Mouse (Mus musculus) kidney, embryonic 14.5 days (tissue): ENCODE data around the gene Nkx3-2. TPM values are rescaled to one million over a fixed set of nuclear protein-coding genes. Genes with fewer than 3 reads are reported as not detected.

ENCODE experiments used
- ATAC-seq: fragments of 200-750 bp; cut with Nextera tagmentation; 2 replicates; pipeline ENCODE4 v1.8.0; 2017; ENCODE audit warnings: moderate number of reproducible peaks, mild to moderate bottlenecking, moderate TSS enrichment, moderate library complexity; ENCODE audit not compliant: low FRiP score, low TSS enrichment
- H3K27ac ChIP-seq: fragments of 300-500 bp; sonication (generic); 2 replicates; pipeline ENCODE4 v1.5.1; 2014; ENCODE audit warnings: low read depth, mild to moderate bottlenecking, low read length, moderate library complexity, mixed read lengths
- H3K27me3 ChIP-seq: fragments of 300-500 bp; sonication (generic); 2 replicates; pipeline ENCODE4 v1.6.1; 2014; ENCODE audit warnings: mild to moderate bottlenecking, low read length; ENCODE audit not compliant: control insufficient read depth, insufficient read depth
- H3K36me3 ChIP-seq: fragments of 300-500 bp; sonication (generic); 2 replicates; pipeline ENCODE4 v1.6.1; 2014; ENCODE audit warnings: low read length, mixed read lengths; ENCODE audit not compliant: control insufficient read depth, insufficient read depth
- H3K4me1 ChIP-seq: fragments of 300-500 bp; sonication (generic); 2 replicates; pipeline ENCODE4 v1.6.1; 2014; ENCODE audit warnings: low read length, mixed read lengths; ENCODE audit not compliant: control insufficient read depth, insufficient read depth
- H3K4me2 ChIP-seq: fragments of 300-500 bp; sonication (generic); replicated peaks from 2 replicates; pipeline ENCODE4 v1.6.1; 2014; ENCODE audit warnings: low read depth, mild to moderate bottlenecking, low read length
- H3K4me3 ChIP-seq: fragments of 300-500 bp; sonication (generic); 2 replicates; pipeline ENCODE4 v1.5.1; 2014; ENCODE audit warnings: mild to moderate bottlenecking, low read length
- H3K9ac ChIP-seq: fragments of 300-500 bp; sonication (generic); 2 replicates; pipeline ENCODE4 v1.6.1; 2014; ENCODE audit warnings: low read depth, mild to moderate bottlenecking, low read length, moderate library complexity
- H3K9me3 ChIP-seq: fragments of 300-500 bp; sonication (generic); 2 replicates; pipeline ENCODE4 v1.6.1; 2016; ENCODE audit warnings: low read length; ENCODE audit not compliant: control insufficient read depth
- WGBS: fragments of 180-500 bp; shearing (Covaris S2); extraction: QIAGEN DNeasy Blood & Tissue Kit; methylation state at CpG from one replicate; pipeline ENCODE4 v1.1.7; 2014; 5-methylcytosine and 5-hydroxymethylcytosine counted together
- polyA plus RNA-seq: library from polyadenylated mRNA; unstranded; fragments of >200 nt; fragmentation: Nextera tagmentation; extraction: Ambion mirVana; gene quantifications from 2 replicates; pipeline ENCODE4 v1.2.1, GENCODE M21; 2014

Gene Nkx3-2
- not detected in 2 replicates for polyA plus RNA-seq

DNA sequence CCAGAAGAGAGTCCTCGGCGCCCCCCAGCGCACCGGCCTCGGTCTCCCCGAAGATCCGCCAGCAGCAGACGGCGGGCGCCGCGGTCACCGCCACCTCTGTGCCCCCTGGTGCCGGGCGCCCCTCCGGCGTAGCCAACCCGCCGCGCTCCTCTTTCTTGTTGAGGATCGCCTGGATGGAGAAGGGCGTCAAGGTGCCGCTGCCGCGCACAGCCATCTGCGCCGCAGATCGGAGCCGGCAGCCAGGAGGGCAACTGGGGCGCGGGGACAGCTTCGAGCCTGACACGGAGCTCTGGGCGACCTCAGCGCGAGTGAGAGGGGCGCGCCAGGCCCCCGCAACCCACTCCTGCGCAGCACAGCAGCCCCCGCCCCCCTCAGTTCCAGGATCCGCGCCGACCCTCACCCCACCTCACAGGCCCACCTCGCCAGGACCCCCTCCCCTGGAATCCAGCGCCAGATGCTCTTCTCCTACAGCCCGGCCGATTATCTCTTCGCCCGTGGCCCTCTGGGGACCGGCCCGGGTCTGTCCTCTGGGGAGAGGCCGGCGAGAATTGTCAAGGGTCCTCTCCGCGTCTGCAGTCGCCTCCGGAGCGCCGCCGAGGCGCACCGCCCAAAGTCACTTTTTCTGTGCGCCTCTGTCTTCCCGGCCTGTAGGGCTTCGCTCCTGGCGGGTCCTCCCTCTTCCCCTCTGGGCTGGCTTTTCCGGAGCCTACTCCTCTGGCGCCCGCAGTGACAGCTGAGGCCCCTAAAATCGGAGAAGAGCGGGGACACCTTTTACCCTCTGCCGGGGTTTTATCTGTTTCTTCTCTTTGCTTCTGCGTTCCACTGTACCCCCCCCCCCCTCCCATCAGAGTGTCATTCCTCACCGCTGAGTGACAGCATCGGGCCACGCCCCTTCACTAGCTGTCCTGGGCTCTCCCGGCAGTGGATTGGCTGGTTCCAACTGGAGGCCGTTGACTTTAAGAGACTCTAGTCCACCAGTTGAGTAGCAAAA, at the start of gene Nkx3-2:
Gene Nkx3-2 (minus strand): TSS at position 771 of the 991 bp plus-strand sequence.
- Histone ChIP-seq H3K36me3 (no peaks in the 10 kb centered on the region), H3K9ac (no peak within 1 kb of the TSS; the same call in 1 of the 2 replicates), H3K27me3 (peaks cover 81% of the 10 kb centered on the region), H3K9me3 (no peaks in the 10 kb centered on the region), H3K4me3 (peak within 1 kb of the TSS; percentile 31), H3K4me1 (peaks cover 11% of the 10 kb centered on the region; the same call in 1 of the 2 replicates), H3K4me2 (peak within 1 kb of the TSS; percentile 67), H3K27ac (no peak within 1 kb of the TSS)
- peak; percentile 50 for ATAC-seq
- under 1% methylated on average over 58 of the region's 79 CpGs for WGBS

- no peaks in the 10 kb centered on the region for H3K4me1 ChIP-seq
- WGBS = 85% methylated on average over 6 of the region's 6 CpGs
- no peak overlapping the region for H3K27ac ChIP-seq
- ATAC-seq = no peak
- no peak overlapping the region for H3K4me3 ChIP-seq
- no peak overlapping the region for H3K9ac ChIP-seq
- peaks cover 63% of the 10 kb centered on the region for H3K36me3 ChIP-seq
- H3K4me2 ChIP-seq = no peak overlapping the region
- no peaks in the 10 kb centered on the region for H3K9me3 ChIP-seq
- no peaks in the 10 kb centered on the region for H3K27me3 ChIP-seq
These were observed 48.2 kb upstream of the Nkx3-2 start for GRCm38 (mm10) chr5:41812516-41812915.

DNA sequence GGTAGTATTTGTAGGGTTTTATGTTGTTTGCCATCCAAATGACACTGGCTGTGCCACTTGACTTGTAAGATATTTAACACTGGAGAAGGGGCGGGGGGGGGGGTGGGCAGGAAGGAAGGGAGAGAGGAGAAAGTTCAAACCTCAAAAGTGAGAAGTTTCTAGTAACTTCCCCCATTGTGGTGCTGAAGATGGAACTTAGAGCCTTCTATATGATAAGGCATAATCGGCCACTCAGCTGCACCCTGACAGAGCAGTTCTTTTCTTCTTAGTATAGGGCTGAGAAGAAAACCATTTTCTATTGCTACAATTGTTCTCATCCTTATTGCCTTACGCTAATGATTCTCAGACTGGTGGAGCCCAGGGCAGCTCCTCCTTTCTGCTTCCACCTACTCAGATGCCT, 47.0 kb upstream of the Nkx3-2 start:
- no peak overlapping the region for H3K9ac ChIP-seq
- no peak overlapping the region for H3K4me2 ChIP-seq
- no peak overlapping the region for H3K27ac ChIP-seq
- no peaks in the 10 kb centered on the region for H3K4me1 ChIP-seq
- peaks cover 64% of the 10 kb centered on the region for H3K36me3 ChIP-seq
- 91% methylated on average over 3 of the region's 3 CpGs for WGBS
- H3K4me3 ChIP-seq = no peak overlapping the region
- no peaks in the 10 kb centered on the region for H3K27me3 ChIP-seq
- ATAC-seq = no peak
- H3K9me3 ChIP-seq = no peaks in the 10 kb centered on the region

DNA sequence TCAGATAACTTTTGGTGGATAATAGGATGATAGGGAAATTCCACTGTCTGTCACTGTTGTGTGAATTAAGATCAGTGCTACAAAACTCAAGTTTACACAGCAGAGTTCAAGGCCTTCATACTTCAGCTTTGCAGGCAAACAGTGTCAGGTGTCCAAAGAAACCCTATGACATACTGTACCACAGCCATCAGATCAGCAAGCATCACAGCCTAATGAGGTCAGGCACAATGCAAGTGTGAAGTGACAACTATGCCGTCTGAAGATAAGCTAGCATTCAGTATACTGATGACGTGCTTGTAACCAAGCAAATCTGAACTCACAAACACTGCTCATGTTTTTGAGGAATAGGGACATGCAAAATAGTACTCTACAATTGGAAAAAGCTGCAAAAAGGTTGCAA, 43.1 kb upstream of the Nkx3-2 start:
- Histone ChIP-seq H3K4me1 (no peaks in the 10 kb centered on the region), H3K9ac (no peak overlapping the region), H3K36me3 (peaks cover 55% of the 10 kb centered on the region), H3K4me2 (no peak overlapping the region), H3K27ac (no peak overlapping the region), H3K4me3 (no peak overlapping the region), H3K9me3 (no peaks in the 10 kb centered on the region), H3K27me3 (no peaks in the 10 kb centered on the region)
- ATAC-seq = no peak
- WGBS = 85% methylated on average over 2 of the region's 2 CpGs

DNA sequence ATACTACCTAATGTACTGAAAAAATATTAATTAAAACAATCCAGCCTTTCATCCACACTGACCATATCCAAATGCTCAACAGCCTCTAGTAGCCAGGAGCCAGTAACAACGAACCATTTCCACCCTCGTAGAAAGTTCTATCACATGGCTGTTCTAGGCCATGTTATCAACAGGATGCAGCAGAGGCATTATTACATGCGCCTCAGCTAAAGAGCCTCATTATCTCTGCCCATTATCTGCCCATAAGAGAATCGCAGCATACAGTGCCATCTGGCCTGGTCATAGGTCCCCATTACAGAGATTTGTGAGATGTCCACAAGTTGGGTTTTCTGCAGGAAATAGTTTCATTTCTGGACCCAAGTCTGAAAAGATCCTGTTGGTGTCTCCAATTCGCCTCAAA, 41.9 kb upstream of the Nkx3-2 start:
- Histone ChIP-seq H3K36me3 (peaks cover 43% of the 10 kb centered on the region), H3K9me3 (no peaks in the 10 kb centered on the region), H3K4me2 (no peak overlapping the region), H3K9ac (no peak overlapping the region), H3K27ac (no peak overlapping the region), H3K4me3 (no peak overlapping the region), H3K4me1 (no peaks in the 10 kb centered on the region), H3K27me3 (no peaks in the 10 kb centered on the region)
- ATAC-seq = no peak
- 90% methylated on average over 5 of the region's 5 CpGs for WGBS

DNA sequence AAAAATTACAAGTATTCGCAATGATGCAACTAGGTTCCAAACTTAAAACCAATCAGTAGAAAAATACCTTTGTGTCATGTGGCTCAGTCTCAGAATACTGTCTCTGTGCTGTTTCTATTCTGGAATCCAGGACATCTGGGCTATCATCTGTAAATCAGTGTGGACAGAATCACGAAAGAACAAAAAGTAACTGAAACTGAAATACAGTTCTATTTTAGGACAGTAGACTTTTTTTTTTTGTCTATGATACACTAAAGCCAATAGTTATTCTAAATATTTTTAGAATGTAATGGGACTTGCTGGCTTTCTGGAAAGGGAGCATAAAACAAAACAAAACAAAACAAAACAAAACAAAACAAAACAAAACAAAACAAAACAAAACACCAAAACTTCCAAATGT, 40.8 kb upstream of the Nkx3-2 start:
- ATAC-seq = no peak
- no peak overlapping the region for H3K27ac ChIP-seq
- 91% methylated on average over 2 of the region's 2 CpGs for WGBS
- no peak overlapping the region for H3K4me2 ChIP-seq
- no peaks in the 10 kb centered on the region for H3K27me3 ChIP-seq
- no peaks in the 10 kb centered on the region for H3K9me3 ChIP-seq
- no peak overlapping the region for H3K4me3 ChIP-seq
- H3K36me3 ChIP-seq = peaks cover 44% of the 10 kb centered on the region
- no peaks in the 10 kb centered on the region for H3K4me1 ChIP-seq
- no peak overlapping the region for H3K9ac ChIP-seq

GRCm38 (mm10) chr5:41804643-41805042, 40.3 kb upstream of the Nkx3-2 start:
- whole genome bisulfite sequencing = 82% methylated on average over 2 of the region's 2 CpGs
- Histone ChIP-seq H3K4me2 (no peak overlapping the region), H3K9me3 (no peaks in the 10 kb centered on the region), H3K4me3 (no peak overlapping the region), H3K4me1 (no peaks in the 10 kb centered on the region), H3K9ac (no peak overlapping the region), H3K27ac (no peak overlapping the region), H3K36me3 (peaks cover 43% of the 10 kb centered on the region), H3K27me3 (no peaks in the 10 kb centered on the region)
- ATAC-seq = no peak

DNA sequence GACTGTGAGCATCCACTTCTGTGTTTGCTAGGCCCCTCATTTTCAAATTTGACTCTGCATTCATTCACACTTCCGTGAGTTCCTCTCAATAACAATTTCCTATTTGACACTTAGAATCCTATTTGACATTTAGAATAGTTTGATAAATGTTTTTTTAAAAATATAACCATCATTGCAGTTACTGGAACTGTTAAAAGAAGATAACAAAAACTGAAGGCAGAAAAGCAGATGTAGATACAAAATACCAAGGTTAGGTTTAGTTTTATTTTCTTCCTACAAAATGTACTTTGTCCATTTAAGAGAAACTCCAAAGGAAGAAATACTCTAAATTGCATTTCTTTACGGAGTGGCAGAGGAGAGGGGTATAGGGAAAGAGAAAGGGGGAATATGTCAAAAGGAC, 37.3 kb upstream of the Nkx3-2 start:
- H3K4me1 ChIP-seq = no peaks in the 10 kb centered on the region
- H3K36me3 ChIP-seq = peaks cover 38% of the 10 kb centered on the region
- WGBS = 91% methylated on average over 2 of the region's 2 CpGs
- no peak overlapping the region for H3K9ac ChIP-seq
- H3K27me3 ChIP-seq = no peaks in the 10 kb centered on the region
- no peak for ATAC-seq
- no peak overlapping the region for H3K4me2 ChIP-seq
- no peak overlapping the region for H3K27ac ChIP-seq
- no peaks in the 10 kb centered on the region for H3K9me3 ChIP-seq
- H3K4me3 ChIP-seq = no peak overlapping the region

DNA sequence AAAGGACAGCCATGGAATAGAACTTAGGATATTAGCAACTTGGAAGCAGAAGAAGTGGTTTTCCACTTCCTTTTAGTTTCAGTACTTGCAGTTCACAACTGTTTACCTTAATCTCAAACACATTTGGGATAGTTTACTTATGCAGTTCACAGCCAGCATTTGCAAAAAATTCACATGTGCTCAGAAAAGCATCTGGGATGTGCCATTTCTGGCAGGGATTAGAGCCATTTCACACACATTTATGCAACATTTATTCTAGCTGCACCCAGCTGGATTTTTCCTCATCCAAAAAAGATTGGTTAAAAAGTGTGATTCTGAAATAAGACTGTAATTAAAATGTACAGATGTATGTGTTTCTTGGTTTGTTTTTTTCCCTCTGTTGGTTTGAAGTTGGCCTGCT, 30.1 kb upstream of the Nkx3-2 start:
- Histone ChIP-seq H3K4me1 (no peaks in the 10 kb centered on the region), H3K27ac (no peak overlapping the region), H3K9me3 (no peaks in the 10 kb centered on the region), H3K4me3 (no peak overlapping the region), H3K9ac (no peak overlapping the region), H3K27me3 (no peaks in the 10 kb centered on the region), H3K36me3 (peaks cover 57% of the 10 kb centered on the region), H3K4me2 (no peak overlapping the region)
- ATAC-seq = no peak
